Mouse (Mus musculus) gastrocnemius, postnatal 14 days (tissue): ENCODE data around the gene Rmdn3. TPM values are rescaled to one million over a fixed set of nuclear protein-coding genes. Genes with fewer than 3 reads are reported as not detected.

ENCODE experiments used
- DNase-seq: peaks from one replicate; pipeline ENCODE4 v3.0.0; 2021; ENCODE audit warnings: mixed read lengths
- intact Hi-C: fragments of 180-260 bp; cut with DNase I; formaldehyde crosslinking; loops from one replicate; pipeline ENCODE4 v1.15.1; 2025; ENCODE audit warnings: low total_unique reads
- total RNA-seq, 2 experiments: library from RNA; stranded (reverse); gene quantifications; 2 replicates each; pipeline ENCODE4 v1.2.3; 2021

Gene Rmdn3
- total RNA-seq, 2 experiments from 2014 or later, result 4.8 to 5.5 TPM

GRCm38 (mm10) chr2:119172446-119172845 is 15.6 kb upstream of the Rmdn3 start:
- intact Hi-C loops, result no loop called here
- DNase-seq, result no peak

- intact Hi-C loops, result no loop called here
- no peak for DNase-seq
Measured at GRCm38 (mm10) chr2:119171574-119171973, 14.7 kb upstream of the Rmdn3 start.

- intact Hi-C loops, result no loop called here
- no peak for DNase-seq
Measured at GRCm38 (mm10) chr2:119170282-119170681, 13.4 kb upstream of the Rmdn3 start.

- intact Hi-C loops, result no loop called here
- no peak for DNase-seq
Measured at GRCm38 (mm10) chr2:119167866-119168256, 11.0 kb upstream of the Rmdn3 start.

GRCm38 (mm10) chr2:119166901-119167865 is 10.3 kb upstream of the Rmdn3 start, which contains the start of gene Gchfr:
Gene Gchfr (plus strand): TSS chr2:119167773.
- intact Hi-C loops, result no loop called here

GRCm38 (mm10) chr2:119165401-119165800 is 8.6 kb upstream of the Rmdn3 start:
- intact Hi-C loops, result no loop called here
- DNase-seq, result no peak

More at GRCm38 (mm10) chr2:119166901-119167865, 10.3 kb upstream of the Rmdn3 start, which contains the start of gene Gchfr:
- DNase-seq, result peak; percentile 53

- DNase-seq, result no peak
- intact Hi-C loops, result no loop called here
Measured at GRCm38 (mm10) chr2:119163999-119164398, 7.2 kb upstream of the Rmdn3 start.

- intact Hi-C loops, result no loop called here
- no peak for DNase-seq
Measured at GRCm38 (mm10) chr2:119163135-119163534, 6.3 kb upstream of the Rmdn3 start.

- DNase-seq, result no peak
Measured at GRCm38 (mm10) chr2:119161247-119161646, 4.4 kb upstream of the Rmdn3 start.

GRCm38 (mm10) chr2:119157836-119158235 is 1.0 kb upstream of the Rmdn3 start:
- intact Hi-C loops, result no loop called here
- DNase-seq, result no peak

More at GRCm38 (mm10) chr2:119161247-119161646, 4.4 kb upstream of the Rmdn3 start:
- intact Hi-C loops, result no loop called here

GRCm38 (mm10) chr2:119156081-119156680 is 653 bp downstream of the Rmdn3 start:
- no peak for DNase-seq
- intact Hi-C loops, result no loop called here

GRCm38 (mm10) chr2:119155388-119155787 is 1.4 kb downstream of the Rmdn3 start:
- intact Hi-C loops, result no loop called here

GRCm38 (mm10) chr2:119154683-119155082 is 2.2 kb downstream of the Rmdn3 start:
- no peak for DNase-seq
- intact Hi-C loops, result no loop called here

More at GRCm38 (mm10) chr2:119155388-119155787, 1.4 kb downstream of the Rmdn3 start:
- DNase-seq, result no peak

- intact Hi-C loops, result no loop called here
- DNase-seq, result no peak
Measured at GRCm38 (mm10) chr2:119152255-119152654, 4.6 kb downstream of the Rmdn3 start.

- DNase-seq, result no peak
- intact Hi-C loops, result no loop called here
Measured at GRCm38 (mm10) chr2:119147775-119148174, 9.1 kb downstream of the Rmdn3 start.

GRCm38 (mm10) chr2:119147160-119147678 is 9.6 kb downstream of the Rmdn3 start:
- intact Hi-C loops, result no loop called here
- no peak for DNase-seq

- intact Hi-C loops, result no loop called here
- DNase-seq, result no peak
Measured at GRCm38 (mm10) chr2:119146435-119146834, 10.4 kb downstream of the Rmdn3 start.

GRCm38 (mm10) chr2:119145199-119145598 is 11.6 kb downstream of the Rmdn3 start:
- no peak for DNase-seq
- intact Hi-C loops, result no loop called here

GRCm38 (mm10) chr2:119136346-119136898 is 20.4 kb downstream of the Rmdn3 start:
- DNase-seq, result no peak
- intact Hi-C loops, result no loop called here
